Mouse (Mus musculus): Measurements from ENCODE around the gene 2310039H08Rik. TPM values are rescaled to one million over a fixed set of nuclear protein-coding genes. Genes with fewer than 3 reads are reported as not detected.

The 2310039H08Rik gene
- total RNA-seq, 2 experiments from 2014 or later: 31.3 to 33.2 TPM

- Histone ChIP-seq H3K27ac (no peak overlapping the region), H3K4me3 (no peak overlapping the region)
- no peak for DNase-seq
- TF ChIP-seq CTCF (IDR thresholded peaks at IDR 0.05): no peak
- intact Hi-C loops (cut with DNase I): no loop called here
These were observed 20.5 kb downstream of the 2310039H08Rik start for GRCm38 (mm10) chr17:46792963-46793362.

- Histone ChIP-seq H3K27ac (no peak overlapping the region), H3K4me3 (no peak overlapping the region)
- DNase-seq: no peak
- TF ChIP-seq CTCF (IDR thresholded peaks at IDR 0.05): no peak
- intact Hi-C loops (cut with DNase I): no loop called here
These were observed 24.3 kb downstream of the 2310039H08Rik start for GRCm38 (mm10) chr17:46796743-46797142.

- Histone ChIP-seq H3K27ac (no peak overlapping the region), H3K4me3 (no peak overlapping the region)
- no peak for TF ChIP-seq CTCF (IDR thresholded peaks at IDR 0.05)
- intact Hi-C loops (cut with DNase I): no loop called here
- no peak for DNase-seq
These were observed 25.0 kb downstream of the 2310039H08Rik start for GRCm38 (mm10) chr17:46797386-46797785.

- H3K4me3 ChIP-seq: no peak overlapping the region
- H3K27ac ChIP-seq: no peak overlapping the region
- intact Hi-C loops (cut with DNase I): no loop called here
- no peak for TF ChIP-seq CTCF (IDR thresholded peaks at IDR 0.05)
- DNase-seq: no peak
These were observed 27.2 kb downstream of the 2310039H08Rik start for GRCm38 (mm10) chr17:46799680-46800079.

GRCm38 (mm10) chr17:46801761-46802160 lies 29.3 kb downstream of the 2310039H08Rik start:
- no peak overlapping the region for H3K27ac ChIP-seq
- TF ChIP-seq CTCF (IDR thresholded peaks at IDR 0.05): no peak
- no peak for DNase-seq
- no peak overlapping the region for H3K4me3 ChIP-seq
- intact Hi-C loops (cut with DNase I): no loop called here

GRCm38 (mm10) chr17:46808376-46808775 lies 35.9 kb downstream of the 2310039H08Rik start:
- intact Hi-C loops (cut with DNase I): no loop called here
- H3K27ac ChIP-seq: no peak overlapping the region

GRCm38 (mm10) chr17:46809131-46809830 lies 36.8 kb downstream of the 2310039H08Rik start:
- intact Hi-C loops (cut with DNase I): no loop called here
- H3K4me3 ChIP-seq: no peak overlapping the region
- DNase-seq: no peak
- TF ChIP-seq CTCF (IDR thresholded peaks at IDR 0.05): no peak
- H3K27ac ChIP-seq: no peak overlapping the region

More at GRCm38 (mm10) chr17:46808376-46808775, 35.9 kb downstream of the 2310039H08Rik start:
- DNase-seq: no peak
- TF ChIP-seq CTCF (IDR thresholded peaks at IDR 0.05): no peak
- no peak overlapping the region for H3K4me3 ChIP-seq

- DNase-seq: no peak
- H3K27ac ChIP-seq: no peak overlapping the region
- no peak for TF ChIP-seq CTCF (IDR thresholded peaks at IDR 0.05)
- intact Hi-C loops (cut with DNase I): no loop called here
- H3K4me3 ChIP-seq: no peak overlapping the region
These were observed 38.2 kb downstream of the 2310039H08Rik start for GRCm38 (mm10) chr17:46810672-46811071.

GRCm38 (mm10) chr17:46812442-46812841 lies 40.0 kb downstream of the 2310039H08Rik start:
- Histone ChIP-seq H3K4me3 (no peak overlapping the region), H3K27ac (no peak overlapping the region)
- intact Hi-C loops (cut with DNase I): no loop called here
- no peak for TF ChIP-seq CTCF (IDR thresholded peaks at IDR 0.05)
- DNase-seq: no peak

- H3K27ac ChIP-seq: no peak overlapping the region
- no peak for DNase-seq
- no peak overlapping the region for H3K4me3 ChIP-seq
- TF ChIP-seq CTCF (IDR thresholded peaks at IDR 0.05): no peak
- intact Hi-C loops (cut with DNase I): no loop called here
These were observed 41.2 kb downstream of the 2310039H08Rik start for GRCm38 (mm10) chr17:46813637-46814036.

GRCm38 (mm10) chr17:46814497-46814896 lies 42.1 kb downstream of the 2310039H08Rik start:
- Histone ChIP-seq H3K27ac (no peak overlapping the region), H3K4me3 (no peak overlapping the region)
- intact Hi-C loops (cut with DNase I): no loop called here
- no peak for TF ChIP-seq CTCF (IDR thresholded peaks at IDR 0.05)
- no peak for DNase-seq

- DNase-seq: no peak
- Histone ChIP-seq H3K27ac (no peak overlapping the region), H3K4me3 (no peak overlapping the region)
- TF ChIP-seq CTCF (IDR thresholded peaks at IDR 0.05): no peak
- intact Hi-C loops (cut with DNase I): no loop called here
These were observed 43.9 kb downstream of the 2310039H08Rik start for GRCm38 (mm10) chr17:46816306-46816705.

- Histone ChIP-seq H3K4me3 (no peak overlapping the region), H3K27ac (no peak overlapping the region)
- intact Hi-C loops (cut with DNase I): no loop called here
- no peak for TF ChIP-seq CTCF (IDR thresholded peaks at IDR 0.05)
- DNase-seq: no peak
These were observed 45.3 kb downstream of the 2310039H08Rik start for GRCm38 (mm10) chr17:46817734-46818158.

GRCm38 (mm10) chr17:46820628-46821027 lies 48.2 kb downstream of the 2310039H08Rik start:
- no peak for DNase-seq
- no peak overlapping the region for H3K27ac ChIP-seq
- no peak overlapping the region for H3K4me3 ChIP-seq
- no peak for TF ChIP-seq CTCF (IDR thresholded peaks at IDR 0.05)
- intact Hi-C loops (cut with DNase I): no loop called here

Other genes starting within 250 kb of the 2310039H08Rik start
- gene Cul9, start 226.2 kb upstream of the 2310039H08Rik start, total RNA-seq (2021): 10 to 100 TPM; 13.8 to 15.5 TPM
- 10 to 100 TPM; 82.4 to 89.3 TPM for gene Srf, start 216.5 kb upstream of the 2310039H08Rik start, total RNA-seq (2021)
- gene Ptk7, start 143.1 kb upstream of the 2310039H08Rik start, total RNA-seq (2021): under 1 TPM; 0.28 to 0.78 TPM
- 10 to 100 TPM; 10.9 to 13.1 TPM for gene Klc4, start 126.6 kb upstream of the 2310039H08Rik start, total RNA-seq (2021)
- 100 to 1,000 TPM in 1 of 2 experiments, 10 to 100 TPM in 1; 82.7 to 120 TPM for gene Mrpl2, start 126.4 kb upstream of the 2310039H08Rik start, total RNA-seq (2021)
- 1 to 10 TPM; 2.9 to 5.6 TPM for gene Cul7, start 122.3 kb upstream of the 2310039H08Rik start, total RNA-seq (2021)
- gene Rrp36, start 98.3 kb upstream of the 2310039H08Rik start, total RNA-seq (2021): 10 to 100 TPM in 1 of 2 experiments, 1 to 10 TPM in 1; 7.9 to 12.6 TPM
- 10 to 100 TPM; 34.6 to 49.1 TPM for gene Mea1, start 93.8 kb upstream of the 2310039H08Rik start, total RNA-seq (2021)
- gene Klhdc3, start 91.7 kb upstream of the 2310039H08Rik start, total RNA-seq (2021): 100 to 1,000 TPM in 1 of 2 experiments, 10 to 100 TPM in 1; 83.0 to 108 TPM
- gene Ppp2r5d, start 67.5 kb upstream of the 2310039H08Rik start, total RNA-seq (2021): 10 to 100 TPM; 30.0 to 33.1 TPM
- 10 to 100 TPM; 13.4 to 21.8 TPM for gene Pex6, start 61.2 kb upstream of the 2310039H08Rik start, total RNA-seq (2021)
- gene Gnmt, start 43.5 kb upstream of the 2310039H08Rik start, total RNA-seq (2021): 1 to 10 TPM; 1.7 to 4.8 TPM
- 1 to 10 TPM; 8.3 to 9.3 TPM for gene Cnpy3, start 20.4 kb upstream of the 2310039H08Rik start, total RNA-seq (2021)
- gene Ptcra, start 8.9 kb upstream of the 2310039H08Rik start, total RNA-seq (2021): not detected
- gene Rpl7l1, start 10.0 kb downstream of the 2310039H08Rik start, total RNA-seq (2021): 10 to 100 TPM; 34.9 to 55.9 TPM
- gene Bicral, start 85.8 kb downstream of the 2310039H08Rik start, total RNA-seq (2021): 10 to 100 TPM; 11.9 to 13.4 TPM
- 1 to 10 TPM; 6.0 to 8.2 TPM for gene Tbcc, start 118.0 kb downstream of the 2310039H08Rik start, total RNA-seq (2021)
- not detected for gene Prph2, start 137.8 kb downstream of the 2310039H08Rik start, total RNA-seq (2021)
- 10 to 100 TPM; 65.4 to 73.5 TPM for gene Ubr2, start 237.9 kb downstream of the 2310039H08Rik start, total RNA-seq (2021)

All from gastrocnemius, adult 2 months (tissue).